Mouse (Mus musculus) olfactory bulb, adult 2 months (tissue): ENCODE results near the gene Camk2g.

Experiments used
- CTCF ChIP-seq: fragments of 200-500 bp; IDR thresholded peaks from 2 replicates; pipeline ENCODE4 v1.5.1; 2012; ENCODE audit warnings: low read depth, mild to moderate bottlenecking, low read length, moderate library complexity; ENCODE audit not compliant: insufficient read depth
- POLR2A ChIP-seq: fragments of 200-500 bp; IDR thresholded peaks from 2 replicates; pipeline ENCODE4 v1.6.1; 2012; ENCODE audit warnings: mild to moderate bottlenecking, low read depth, low read length, moderate library complexity; ENCODE audit not compliant: insufficient read depth

DNA sequence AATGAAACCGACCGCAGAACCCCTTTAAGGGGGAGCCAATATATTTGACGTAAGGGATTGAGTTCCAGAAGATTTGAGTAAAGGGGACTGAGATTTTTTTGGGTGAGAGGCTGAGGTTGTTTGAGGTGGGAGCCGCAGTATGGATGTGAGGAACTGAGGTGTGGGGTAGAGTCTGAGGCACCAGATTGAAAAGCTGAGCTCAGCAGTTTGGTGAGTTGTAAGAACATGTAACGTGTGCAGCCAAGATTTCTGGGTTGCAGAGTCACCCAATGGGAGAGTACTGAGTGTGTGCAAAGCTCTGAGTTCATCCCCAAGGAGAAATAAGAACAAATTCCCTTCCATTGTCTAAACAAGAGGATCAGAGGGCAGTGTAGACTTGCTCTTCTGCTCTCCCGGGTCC, 4.4 kb upstream of the Camk2g start:
- TF ChIP-seq POLR2A (no peak), CTCF (no peak)
